Mouse (Mus musculus): ENCODE data around the gene Spata32. TPM values are rescaled to one million over a fixed set of nuclear protein-coding genes. Genes with fewer than 3 reads are reported as not detected.

Spata32 gene
- total and polyA plus RNA-seq, 2 experiments from 2014 or later, result 1.5 to 1.6 TPM

- ATAC-seq, result no peak
- TF ChIP-seq CTCF (IDR thresholded peaks at IDR 0.05; ENCODE audit: low read depth), result no peak
- Histone ChIP-seq H3K27me3 (ENCODE audit: insufficient read depth, low read length) (no peaks in the 10 kb centered on the region), H3K4me1 (ENCODE audit: insufficient read depth, low read length) (peaks cover 6% of the 10 kb centered on the region; the same call in 1 of the 2 replicates), H3K27ac (no peak overlapping the region), H3K36me3 (ENCODE audit: insufficient read depth, low read length) (no peaks in the 10 kb centered on the region), H3K9ac (replicated peaks; ENCODE audit: low read length) (no peak overlapping the region), H3K4me2 (ENCODE audit: low read depth, low read length) (no peak overlapping the region), H3K4me3 (ENCODE audit: low read length) (no peak overlapping the region), H3K9me3 (ENCODE audit: low read length) (no peaks in the 10 kb centered on the region)
- no peak for DNase-seq (ENCODE audit: low spot score)
- WGBS, result 92% methylated on average over 1 of the region's 1 CpGs
Observed at GRCm38 (mm10) chr11:103176510-103176909, 41.7 kb downstream of the Spata32 start.

GRCm38 (mm10) chr11:103175688-103176442 lies 42.4 kb downstream of the Spata32 start:
- DNase-seq (ENCODE audit: low spot score) (no peak), ATAC-seq (no peak)
- Histone ChIP-seq H3K9ac (replicated peaks; ENCODE audit: low read length) (no peak overlapping the region), H3K4me1 (ENCODE audit: insufficient read depth, low read length) (peaks cover 6% of the 10 kb centered on the region; the same call in 1 of the 2 replicates), H3K9me3 (ENCODE audit: low read length) (no peaks in the 10 kb centered on the region), H3K4me3 (ENCODE audit: low read length) (no peak overlapping the region), H3K27ac (no peak overlapping the region), H3K36me3 (ENCODE audit: insufficient read depth, low read length) (no peaks in the 10 kb centered on the region), H3K27me3 (ENCODE audit: insufficient read depth, low read length) (no peaks in the 10 kb centered on the region), H3K4me2 (ENCODE audit: low read depth, low read length) (no peak overlapping the region)
- no peak for TF ChIP-seq CTCF (IDR thresholded peaks at IDR 0.05; ENCODE audit: low read depth)
- WGBS, result 67% methylated on average over 14 of the region's 14 CpGs

GRCm38 (mm10) chr11:103174891-103175391 lies 43.3 kb downstream of the Spata32 start:
- TF ChIP-seq CTCF (IDR thresholded peaks at IDR 0.05; ENCODE audit: low read depth), result no peak
- 56% methylated on average over 8 of the region's 8 CpGs for WGBS
- no peak overlapping the region for H3K27ac ChIP-seq
- H3K9ac ChIP-seq (replicated peaks; ENCODE audit: low read length), result no peak overlapping the region
- peaks cover 6% of the 10 kb centered on the region; the same call in 1 of the 2 replicates for H3K4me1 ChIP-seq (ENCODE audit: insufficient read depth, low read length)
- no peak for ATAC-seq
- H3K27me3 ChIP-seq (ENCODE audit: insufficient read depth, low read length), result no peaks in the 10 kb centered on the region
- H3K36me3 ChIP-seq (ENCODE audit: insufficient read depth, low read length), result no peaks in the 10 kb centered on the region
- H3K4me3 ChIP-seq (ENCODE audit: low read length), result no peak overlapping the region
- DNase-seq (ENCODE audit: low spot score), result no peak
- no peaks in the 10 kb centered on the region for H3K9me3 ChIP-seq (ENCODE audit: low read length)
- no peak overlapping the region for H3K4me2 ChIP-seq (ENCODE audit: low read depth, low read length)

- Histone ChIP-seq H3K9me3 (ENCODE audit: low read length) (no peaks in the 10 kb centered on the region), H3K36me3 (ENCODE audit: insufficient read depth, low read length) (no peaks in the 10 kb centered on the region), H3K27ac (no peak overlapping the region), H3K4me2 (ENCODE audit: low read depth, low read length) (no peak overlapping the region), H3K9ac (replicated peaks; ENCODE audit: low read length) (no peak overlapping the region), H3K4me3 (ENCODE audit: low read length) (no peak overlapping the region), H3K4me1 (ENCODE audit: insufficient read depth, low read length) (peaks cover 6% of the 10 kb centered on the region; the same call in 1 of the 2 replicates), H3K27me3 (ENCODE audit: insufficient read depth, low read length) (no peaks in the 10 kb centered on the region)
- no peak for TF ChIP-seq CTCF (IDR thresholded peaks at IDR 0.05; ENCODE audit: low read depth)
- WGBS, result 84% methylated on average over 5 of the region's 5 CpGs
- DNase-seq (ENCODE audit: low spot score), result no peak
- ATAC-seq, result no peak
Observed at GRCm38 (mm10) chr11:103174411-103174832, 43.8 kb downstream of the Spata32 start.

- 93% methylated on average over 11 of the region's 11 CpGs for WGBS
- ATAC-seq, result no peak
- Histone ChIP-seq H3K4me1 (ENCODE audit: insufficient read depth, low read length) (peaks cover 6% of the 10 kb centered on the region), H3K9ac (replicated peaks; ENCODE audit: low read length) (no peak overlapping the region), H3K36me3 (ENCODE audit: insufficient read depth, low read length) (no peaks in the 10 kb centered on the region), H3K9me3 (ENCODE audit: low read length) (no peaks in the 10 kb centered on the region), H3K4me2 (ENCODE audit: low read depth, low read length) (no peak overlapping the region), H3K27me3 (ENCODE audit: insufficient read depth, low read length) (no peaks in the 10 kb centered on the region), H3K4me3 (ENCODE audit: low read length) (no peak overlapping the region), H3K27ac (no peak overlapping the region)
- TF ChIP-seq CTCF (IDR thresholded peaks at IDR 0.05; ENCODE audit: low read depth), result no peak
- DNase-seq (ENCODE audit: low spot score), result no peak
Observed at GRCm38 (mm10) chr11:103173771-103174344, 44.4 kb downstream of the Spata32 start.

- H3K4me3 ChIP-seq (ENCODE audit: low read length), result no peak overlapping the region
- no peaks in the 10 kb centered on the region for H3K9me3 ChIP-seq (ENCODE audit: low read length)
- peak overlapping the region; percentile 86 for H3K4me2 ChIP-seq (ENCODE audit: low read depth, low read length)
- 82% methylated on average over 7 of the region's 7 CpGs for whole genome bisulfite sequencing
- no peaks in the 10 kb centered on the region for H3K36me3 ChIP-seq (ENCODE audit: insufficient read depth, low read length)
- H3K27ac ChIP-seq, result no peak overlapping the region
- TF ChIP-seq CTCF (IDR thresholded peaks at IDR 0.05; ENCODE audit: low read depth), result no peak
- ATAC-seq (no peak), DNase-seq (ENCODE audit: low spot score) (no peak)
- H3K9ac ChIP-seq (replicated peaks; ENCODE audit: low read length), result no peak overlapping the region
- no peaks in the 10 kb centered on the region for H3K27me3 ChIP-seq (ENCODE audit: insufficient read depth, low read length)
- peaks cover 6% of the 10 kb centered on the region for H3K4me1 ChIP-seq (ENCODE audit: insufficient read depth, low read length)
Observed at GRCm38 (mm10) chr11:103173041-103173770, 45.0 kb downstream of the Spata32 start.
